Mouse (Mus musculus) ovary, postnatal 14 days (tissue): ENCODE measurements around the gene Fam19a1.

ENCODE experiments used
- DNase-seq: peaks from one replicate; pipeline ENCODE4 v3.0.0; 2022; ENCODE audit warnings: low spot score

The Fam19a1 gene

GRCm38 (mm10) chr6:96258651-96259050 is 145.7 kb downstream of the Fam19a1 start:
- no peak for DNase-seq

DNA sequence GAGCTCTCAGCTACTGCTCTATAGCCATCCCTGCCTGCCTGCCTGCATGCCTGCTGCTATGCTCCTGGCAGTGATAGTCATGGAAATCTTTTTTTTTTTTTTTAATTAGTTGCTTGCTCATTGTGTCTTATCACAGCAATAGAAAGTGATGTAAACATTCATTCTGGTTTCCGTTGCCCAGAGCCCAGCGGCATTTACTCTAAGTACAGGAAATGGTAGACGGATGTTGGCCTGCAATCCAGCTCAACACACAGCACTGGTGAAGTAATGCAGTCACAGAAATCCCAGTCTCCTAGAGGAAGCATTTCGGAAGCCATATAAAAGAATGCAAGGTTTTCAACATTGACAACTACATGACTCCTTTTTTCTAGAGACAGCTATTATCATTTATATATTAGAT is 153.5 kb downstream of the Fam19a1 start:
- DNase-seq, result no peak

- DNase-seq, result no peak
Measured at GRCm38 (mm10) chr6:96268788-96269187, 155.8 kb downstream of the Fam19a1 start.

- no peak for DNase-seq
Measured at GRCm38 (mm10) chr6:96270436-96270835, 157.5 kb downstream of the Fam19a1 start.

DNA sequence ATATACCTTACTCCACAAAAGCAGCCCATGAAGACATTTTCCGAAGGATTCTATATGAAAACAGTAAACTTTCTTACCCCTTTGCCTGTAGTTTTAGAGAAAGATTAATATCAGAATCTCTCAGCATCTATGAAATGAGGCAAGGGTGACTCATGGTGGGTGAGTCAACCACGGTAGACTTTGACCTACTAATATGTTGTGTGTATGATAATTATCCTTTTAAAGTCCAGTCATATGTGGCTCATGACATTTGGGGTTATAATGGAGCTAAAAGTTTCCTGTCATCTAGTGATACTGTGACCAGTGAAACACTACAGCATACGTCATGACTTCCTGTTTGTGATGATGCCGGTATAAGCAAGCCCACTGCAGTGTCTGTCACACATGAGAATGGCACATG is 170.8 kb downstream of the Fam19a1 start:
- no peak for DNase-seq

- no peak for DNase-seq
Measured at GRCm38 (mm10) chr6:96284590-96284989, 171.6 kb downstream of the Fam19a1 start.

DNA sequence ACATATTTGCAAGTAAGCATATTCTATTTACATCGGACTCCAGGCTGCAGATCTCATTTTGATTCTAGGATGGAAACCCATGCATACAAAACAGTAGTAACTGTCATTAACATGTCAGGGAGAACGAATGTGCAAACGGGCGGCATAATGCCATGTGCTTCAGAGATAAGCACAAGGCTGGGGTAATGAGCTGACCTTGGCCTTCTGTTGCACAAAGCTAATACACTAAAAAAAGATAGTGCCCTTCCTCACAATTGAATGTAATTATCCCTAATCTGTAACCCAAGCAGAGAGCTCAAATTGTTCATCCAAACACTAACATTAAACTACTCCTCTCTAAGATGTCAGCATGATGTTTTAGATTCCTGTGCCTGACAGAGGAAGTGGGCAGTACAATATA is 173.3 kb downstream of the Fam19a1 start:
- DNase-seq, result no peak

GRCm38 (mm10) chr6:96287377-96287776 is 174.4 kb downstream of the Fam19a1 start:
- DNase-seq, result no peak

DNA sequence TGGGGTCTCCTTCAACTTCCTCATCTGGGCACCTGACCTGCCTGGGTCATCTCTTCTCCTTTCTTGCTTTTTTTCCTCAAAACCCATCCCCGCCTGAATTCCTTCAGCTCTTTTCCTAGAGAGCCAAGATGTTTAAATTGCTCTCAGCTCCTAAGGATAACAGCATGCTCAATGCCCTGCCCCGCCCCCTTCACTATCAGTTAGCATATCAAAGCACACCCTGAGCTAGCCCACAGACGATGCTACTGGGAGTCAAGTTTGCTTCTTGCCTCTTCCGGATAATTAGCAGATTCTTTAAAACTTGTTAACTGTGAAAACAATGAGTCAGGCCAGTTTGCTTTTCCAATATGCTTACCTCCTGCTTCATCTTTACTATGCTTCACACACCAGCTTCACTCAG is 176.7 kb downstream of the Fam19a1 start:
- no peak for DNase-seq

DNA sequence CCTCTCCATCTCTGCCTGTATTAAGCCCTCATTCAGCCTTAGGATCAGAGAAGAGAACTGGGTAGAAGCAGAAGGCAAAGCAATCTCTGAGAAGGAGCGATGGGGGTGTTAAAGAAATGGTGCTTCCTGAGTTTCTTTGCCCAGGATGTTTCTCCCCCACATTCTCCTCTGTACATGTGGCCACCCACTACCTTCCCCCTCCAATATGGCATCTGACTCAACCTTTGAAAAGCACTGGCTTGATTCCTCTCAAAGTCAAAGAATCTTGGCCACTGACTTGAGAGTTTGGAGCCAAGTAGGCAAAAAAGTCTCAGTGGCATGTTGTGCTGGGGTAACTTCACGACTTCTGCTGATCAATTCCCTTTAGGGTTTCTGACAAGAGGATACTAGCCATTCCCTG is 234.5 kb downstream of the Fam19a1 start:
- no peak for DNase-seq

DNA sequence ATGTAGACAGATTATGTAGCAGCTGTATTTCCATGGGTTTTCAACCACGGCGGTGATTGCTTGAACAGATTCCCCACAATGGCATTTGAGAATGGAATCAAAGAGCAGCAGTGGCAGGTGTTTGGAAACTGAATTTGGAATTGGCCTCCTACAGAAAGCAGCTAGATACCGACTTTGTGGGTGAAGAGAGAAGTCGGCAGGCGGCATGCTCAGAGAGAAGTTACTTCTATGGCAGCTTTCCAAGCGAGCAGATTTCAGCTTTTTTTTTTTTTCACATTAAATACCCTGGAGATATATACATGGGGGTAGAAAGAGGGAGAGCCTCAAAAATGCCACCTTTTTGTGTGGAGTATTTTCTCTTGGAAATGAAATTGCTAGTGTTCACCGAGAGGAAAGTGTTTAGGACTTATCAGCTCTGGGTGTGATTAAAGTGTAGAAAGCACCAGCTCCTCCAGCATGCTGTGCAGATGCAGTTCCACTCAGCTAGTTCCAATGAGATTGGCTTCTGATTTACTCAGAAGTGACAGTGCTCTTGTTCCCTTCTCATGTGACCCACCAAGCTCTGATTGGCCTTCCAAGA is 236.6 kb downstream of the Fam19a1 start:
- no peak for DNase-seq

- no peak for DNase-seq
Measured at GRCm38 (mm10) chr6:96369544-96369943, 256.6 kb downstream of the Fam19a1 start.

- no peak for DNase-seq
Measured at GRCm38 (mm10) chr6:96372848-96373247, 259.9 kb downstream of the Fam19a1 start.

DNA sequence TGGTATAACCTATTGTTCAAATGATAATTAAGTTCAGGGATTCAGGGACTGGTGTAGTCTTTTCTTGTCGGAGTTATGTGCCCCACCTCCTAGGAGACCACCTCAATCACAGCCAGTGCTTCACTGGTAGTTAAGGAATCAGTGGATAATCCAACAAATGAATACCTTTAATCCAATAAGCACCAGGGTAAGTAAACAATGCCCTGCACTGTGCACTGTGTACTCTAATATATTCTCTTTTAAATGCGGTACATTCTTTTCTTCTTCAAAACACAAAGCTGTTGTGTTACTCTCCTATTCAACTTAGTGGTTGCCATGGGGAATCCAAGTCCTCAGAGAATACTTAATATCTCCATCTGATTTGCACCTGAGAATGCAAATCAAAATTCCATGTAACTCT is 260.3 kb downstream of the Fam19a1 start:
- DNase-seq, result no peak

GRCm38 (mm10) chr6:96376773-96377172 is 263.8 kb downstream of the Fam19a1 start:
- DNase-seq, result no peak

DNA sequence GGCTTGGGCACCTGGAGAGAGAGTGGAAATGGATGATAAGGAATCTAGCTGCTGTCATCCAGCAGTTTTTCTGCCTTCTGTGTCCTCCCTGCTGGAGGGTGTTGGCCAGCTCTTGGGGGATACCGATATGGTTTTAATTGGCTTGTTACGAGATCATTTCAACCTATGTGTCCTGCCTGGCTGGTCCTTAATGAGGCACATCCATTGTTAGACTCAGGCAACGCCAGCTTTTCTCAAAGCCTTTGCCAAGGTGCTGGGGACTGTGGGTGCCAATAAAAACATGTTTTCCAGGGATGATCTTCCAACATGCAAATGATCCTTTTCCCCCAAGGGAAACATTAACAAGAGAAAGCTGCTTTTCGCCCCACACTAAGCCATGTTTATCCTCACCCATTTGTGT is 266.3 kb downstream of the Fam19a1 start:
- no peak for DNase-seq

GRCm38 (mm10) chr6:96384441-96384840 is 271.5 kb downstream of the Fam19a1 start:
- DNase-seq, result no peak

DNA sequence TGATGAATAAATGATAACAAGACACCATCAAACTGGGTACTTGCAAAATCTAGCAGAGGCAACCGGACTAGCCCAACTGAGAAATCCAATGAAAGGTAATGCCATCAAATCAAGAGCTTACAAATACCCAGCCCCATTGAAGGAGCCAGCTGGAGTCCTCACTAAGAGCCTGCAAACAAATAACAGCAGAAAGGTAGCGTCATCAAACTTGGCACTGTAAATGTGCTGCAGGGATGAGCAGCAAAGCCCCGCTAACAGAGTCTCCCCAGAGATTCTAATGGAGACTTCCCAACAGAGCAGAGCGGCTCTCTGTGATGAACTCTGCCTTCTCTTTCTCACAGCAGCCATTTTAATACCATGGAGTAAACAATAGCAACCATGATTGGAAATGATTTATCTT is 305.9 kb downstream of the Fam19a1 start:
- no peak for DNase-seq

DNA sequence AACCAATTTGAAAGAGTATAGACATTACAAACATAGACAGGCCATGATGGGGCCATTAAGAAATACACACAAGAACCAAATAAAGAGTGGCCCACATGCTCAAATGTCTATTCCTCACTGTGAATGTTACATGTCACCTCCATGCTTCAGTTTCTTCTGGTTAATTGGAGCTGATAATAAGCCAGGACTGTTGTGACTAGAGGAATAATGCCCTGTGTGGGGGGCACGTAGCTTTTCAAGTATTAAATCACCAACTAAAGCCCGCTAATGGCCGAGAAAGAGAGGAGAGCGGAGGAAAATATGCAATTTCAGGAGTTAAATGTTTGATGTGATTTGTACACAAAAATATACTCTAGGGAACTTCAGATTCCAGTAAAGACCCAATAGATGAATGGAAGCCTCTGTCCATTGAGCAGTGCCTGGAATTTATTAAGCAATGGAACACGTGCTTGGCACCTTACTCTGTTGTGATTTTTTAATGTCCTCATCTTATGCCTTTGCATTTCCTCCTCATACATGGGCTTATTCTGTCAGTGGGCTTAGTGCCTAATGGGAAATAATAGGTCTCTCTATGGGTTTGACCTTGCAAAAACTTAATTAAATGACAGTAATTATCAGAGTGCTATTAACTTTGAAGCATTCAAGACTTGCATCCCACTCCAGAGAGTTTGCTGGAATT is 306.9 kb downstream of the Fam19a1 start:
- no peak for DNase-seq

DNA sequence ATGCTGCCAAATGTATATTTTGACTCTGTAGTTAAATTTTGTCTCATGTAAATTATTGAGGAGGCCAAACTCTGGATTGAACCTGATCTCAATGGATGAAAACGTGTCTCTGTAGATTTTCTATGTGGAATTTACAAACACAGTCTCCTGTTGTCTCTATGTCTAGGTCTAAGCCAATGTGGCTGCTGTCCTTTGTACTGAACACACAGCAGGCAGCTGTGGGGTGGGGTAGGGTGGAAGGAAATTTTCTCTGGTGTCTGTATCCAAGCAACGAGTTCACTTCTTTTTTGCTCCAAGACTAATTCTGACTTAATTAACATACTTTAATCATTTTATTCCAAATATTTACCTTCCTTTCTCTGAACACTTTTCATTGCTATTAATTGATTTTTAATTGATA is 307.6 kb downstream of the Fam19a1 start:
- DNase-seq, result no peak

GRCm38 (mm10) chr6:96429390-96429789 is 316.4 kb downstream of the Fam19a1 start:
- no peak for DNase-seq

DNA sequence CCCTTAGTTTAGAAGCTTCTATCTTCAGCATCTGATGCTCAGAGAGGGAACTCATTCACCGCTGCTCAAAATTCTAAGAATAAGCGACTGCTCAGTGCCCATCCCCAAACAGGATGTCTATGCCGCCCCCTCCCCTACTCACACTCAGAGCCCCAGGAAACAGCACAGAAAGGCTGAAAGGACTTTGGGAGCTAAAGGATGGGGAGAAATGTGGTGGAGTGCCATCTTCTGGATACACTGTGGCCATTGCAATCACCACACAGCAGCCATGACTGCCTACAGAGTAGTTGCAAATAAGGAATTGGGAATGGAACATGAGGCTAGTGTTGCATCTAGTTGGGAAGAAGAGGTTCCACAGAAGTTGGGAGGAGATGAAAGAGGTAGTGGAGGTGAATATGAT is 319.4 kb downstream of the Fam19a1 start:
- DNase-seq, result no peak

- DNase-seq, result no peak
Measured at GRCm38 (mm10) chr6:96433896-96434295, 320.9 kb downstream of the Fam19a1 start.

- no peak for DNase-seq
Measured at GRCm38 (mm10) chr6:96435545-96435944, 322.6 kb downstream of the Fam19a1 start.
